Mouse (Mus musculus) E14TG2a.4 (cell line): ENCODE measurements around the gene Pcdh8.

Experiments used
- CTCF ChIP-seq: conservative IDR thresholded peaks from 2 replicates; pipeline ENCODE4 v1.5.1; 2014; ENCODE audit warnings: low read length
- NANOG ChIP-seq: IDR thresholded peaks from 2 replicates; pipeline ENCODE4 v1.6.1; 2014; ENCODE audit warnings: borderline replicate concordance, low read length, mixed read lengths

DNA sequence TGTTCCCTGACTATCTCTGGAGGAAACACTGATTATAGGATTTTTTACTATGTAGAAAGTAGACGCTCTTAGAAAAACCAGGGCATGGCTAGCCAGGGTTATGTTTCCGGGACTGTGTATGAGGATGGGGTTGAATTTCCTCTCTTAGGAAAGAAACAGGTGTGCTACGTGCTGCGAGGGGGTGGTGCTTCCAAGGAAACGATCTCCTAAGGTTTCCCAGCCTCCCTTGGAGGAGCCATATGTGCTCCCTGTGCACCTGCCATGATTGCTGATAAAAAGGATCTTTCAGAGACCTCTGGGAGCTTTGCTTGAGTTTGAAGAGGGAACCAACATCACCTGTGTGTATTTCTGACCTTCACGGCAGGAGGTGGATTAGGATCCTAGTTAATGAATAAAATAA lies 16.8 kb upstream of the Pcdh8 start:
- TF ChIP-seq CTCF (no peak), NANOG (no peak)
